Mouse (Mus musculus) heart, adult 2 months (tissue): Measurements from ENCODE around the gene Cygb. TPM values are rescaled to one million over a fixed set of nuclear protein-coding genes. Genes with fewer than 3 reads are reported as not detected.
A peak's percentile ranks its signal among the peaks of the same experiment; 100 is the strongest.

Experiments
- DNase-seq, 2 experiments: peaks; one replicate each; pipeline ENCODE4 v3.0.0; 2021
- H3K27ac ChIP-seq: fragments of 200-600 bp; 2 replicates; pipeline ENCODE4 v1.8.1; 2022
- H3K27me3 ChIP-seq: fragments of 200-500 bp; 2 replicates; pipeline ENCODE4 v1.6.1; 2012; ENCODE audit warnings: mild to moderate bottlenecking, low read length, inconsistent platforms, mixed read lengths; ENCODE audit not compliant: control insufficient read depth, insufficient read depth
- H3K36me3 ChIP-seq: fragments of 200-500 bp; 2 replicates; pipeline ENCODE4 v1.6.1; 2012; ENCODE audit warnings: low read length, inconsistent platforms; ENCODE audit not compliant: control insufficient read depth, insufficient read depth
- H3K4me1 ChIP-seq: fragments of 200-500 bp; 2 replicates; pipeline ENCODE4 v1.6.1; 2011; ENCODE audit warnings: low read length; ENCODE audit not compliant: control insufficient read depth, insufficient read depth
- H3K4me3 ChIP-seq: fragments of 200-600 bp; 2 replicates; pipeline ENCODE4 v1.8.1; 2022
- H3K79me2 ChIP-seq: fragments of 200-500 bp; replicated peaks from 2 replicates; pipeline ENCODE4 v1.6.1; 2012; ENCODE audit warnings: mild to moderate bottlenecking, inconsistent platforms, low read length, moderate library complexity, mixed read lengths; ENCODE audit not compliant: control insufficient read depth, insufficient read depth
- H3K9ac ChIP-seq: fragments of 200-500 bp; 2 replicates; pipeline ENCODE4 v1.6.1; 2012; ENCODE audit warnings: low read depth, mild to moderate bottlenecking, control low read depth, inconsistent platforms, low read length, mixed read lengths
- CTCF ChIP-seq: fragments of 200-600 bp; IDR thresholded peaks from 2 replicates; pipeline ENCODE4 v1.8.1; 2022; ENCODE audit warnings: antibody characterized with exemption, mild to moderate bottlenecking, moderate library complexity
- EP300 ChIP-seq: fragments of 200-500 bp; IDR thresholded peaks from 2 replicates; pipeline ENCODE4 v1.6.1; 2011; ENCODE audit warnings: low read depth, low read length, control low read depth; ENCODE audit not compliant: insufficient read depth
- POLR2A ChIP-seq: fragments of 200-500 bp; IDR thresholded peaks from 2 replicates; pipeline ENCODE4 v1.6.1; 2011; ENCODE audit warnings: mild to moderate bottlenecking, low read depth, low read length, control low read depth; ENCODE audit not compliant: insufficient read depth
- WGBS: fragments of 180-500 bp; shearing (Covaris S2); methylation state at CpG from one replicate; pipeline ENCODE4 v1.1.7; 2018; 5-methylcytosine and 5-hydroxymethylcytosine counted together
- intact Hi-C: fragments of 180-260 bp; cut with DNase I; formaldehyde crosslinking; loops from one replicate; pipeline ENCODE4 v1.15.1; 2025
- polyA plus RNA-seq: library from polyadenylated mRNA; depleted of rRNA; stranded (reverse); fragments of >200 nt; gene quantifications from 2 replicates; pipeline ENCODE4 v1.2.3, GENCODE M21; 2012
- total RNA-seq, 2 experiments: library from RNA; stranded (reverse); gene quantifications; 2 replicates each; pipeline ENCODE4 v1.2.3; 2021

Gene Cygb
- total and polyA plus RNA-seq, 3 experiments = 42.5 to 55.0 (median 50.3) TPM

GRCm38 (mm10) chr11:116661291-116661947 is 7.3 kb upstream of the Cygb start:
- H3K36me3 ChIP-seq = no peaks in the 10 kb centered on the region
- H3K9ac ChIP-seq = no peak overlapping the region
- H3K4me1 ChIP-seq = peaks cover 6% of the 10 kb centered on the region
- no peak for TF ChIP-seq POLR2A
- no peak for TF ChIP-seq EP300
- TF ChIP-seq CTCF = no peak
- no peak overlapping the region for H3K27ac ChIP-seq
- DNase-seq = peak in 1 of 2 experiments; percentile 27
- intact Hi-C loops = no loop called here
- WGBS = 36% methylated on average over 13 of the region's 13 CpGs
- H3K27me3 ChIP-seq = no peaks in the 10 kb centered on the region
- no peaks in the 10 kb centered on the region for H3K79me2 ChIP-seq
- no peak overlapping the region for H3K4me3 ChIP-seq

- Histone ChIP-seq H3K27ac (no peak overlapping the region), H3K9ac (no peak overlapping the region), H3K36me3 (no peaks in the 10 kb centered on the region), H3K27me3 (no peaks in the 10 kb centered on the region), H3K4me1 (peaks cover 6% of the 10 kb centered on the region), H3K79me2 (no peaks in the 10 kb centered on the region), H3K4me3 (no peak overlapping the region)
- DNase-seq = no peak
- 52% methylated on average over 9 of the region's 9 CpGs for WGBS
- intact Hi-C loops = no loop called here
- TF ChIP-seq EP300 = no peak
- no peak for TF ChIP-seq POLR2A
- no peak for TF ChIP-seq CTCF
These were observed 6.1 kb upstream of the Cygb start for GRCm38 (mm10) chr11:116660181-116660580.

- no peaks in the 10 kb centered on the region for H3K79me2 ChIP-seq
- H3K4me3 ChIP-seq = no peak overlapping the region
- peaks cover 6% of the 10 kb centered on the region for H3K4me1 ChIP-seq
- WGBS = 83% methylated on average over 15 of the region's 15 CpGs
- intact Hi-C loops = no loop called here
- TF ChIP-seq EP300 (no peak), POLR2A (no peak), CTCF (no peak)
- H3K9ac ChIP-seq = no peak overlapping the region
- no peaks in the 10 kb centered on the region for H3K27me3 ChIP-seq
- H3K27ac ChIP-seq = no peak overlapping the region
- DNase-seq = no peak
- no peaks in the 10 kb centered on the region for H3K36me3 ChIP-seq
These were observed 5.0 kb upstream of the Cygb start for GRCm38 (mm10) chr11:116659027-116659621.

- Histone ChIP-seq H3K4me3 (peak overlapping the region; percentile 12; the same call in 1 of the 2 replicates), H3K27ac (peak overlapping the region; percentile 54), H3K9ac (no peak overlapping the region), H3K79me2 (no peaks in the 10 kb centered on the region), H3K4me1 (peaks cover 6% of the 10 kb centered on the region), H3K27me3 (peaks cover 3% of the 10 kb centered on the region; the same call in 1 of the 2 replicates), H3K36me3 (no peaks in the 10 kb centered on the region)
- TF ChIP-seq POLR2A (no peak), CTCF (no peak), EP300 (no peak)
- WGBS = 67% methylated on average over 10 of the region's 10 CpGs
- intact Hi-C loops = no loop called here
- DNase-seq = no peak
These were observed 4.1 kb upstream of the Cygb start for GRCm38 (mm10) chr11:116658238-116658637.

- Histone ChIP-seq H3K9ac (peak overlapping the region; percentile 81), H3K27ac (peak overlapping the region; percentile 92), H3K36me3 (no peaks in the 10 kb centered on the region), H3K27me3 (peaks cover 3% of the 10 kb centered on the region; the same call in 1 of the 2 replicates), H3K4me1 (peaks cover 6% of the 10 kb centered on the region), H3K79me2 (no peaks in the 10 kb centered on the region), H3K4me3 (peak overlapping the region; percentile 54)
- peak; percentile 87 to 95 for DNase-seq
- 9% methylated on average over 22 of the region's 22 CpGs for WGBS
- TF ChIP-seq POLR2A (peak; percentile 99), CTCF (peak; percentile 56), EP300 (0 out of 2 replicates have a peak, but pooled peaks have one; percentile 1)
- intact Hi-C loops = no loop called here
These were observed 3.5 kb upstream of the Cygb start for GRCm38 (mm10) chr11:116657311-116658223.
